Mouse (Mus musculus): ENCODE measurements around the gene Gpr31b. TPM values are rescaled to one million over a fixed set of nuclear protein-coding genes. Genes with fewer than 3 reads are reported as not detected.
A peak's percentile ranks its signal among the peaks of the same experiment; 100 is the strongest.
"Not testable (repeated sequence)": the region's sequence is repeated elsewhere in the genome, so short reads cannot be mapped to it uniquely, and the experiment has no call there.

Gene Gpr31b
- polyA plus RNA-seq, 1 experiment from 2014 or later, result not detected

- Histone ChIP-seq H3K9ac (no peak overlapping the region), H3K4me1 (peaks cover 33% of the 10 kb centered on the region), H3K4me2 (no peak overlapping the region), H3K36me3 (peaks cover 45% of the 10 kb centered on the region), H3K4me3 (no peak overlapping the region), H3K9me3 (replicated peaks) (no peaks in the 10 kb centered on the region), H3K27me3 (replicated peaks) (no peaks in the 10 kb centered on the region), H3K27ac (no peak overlapping the region)
- ATAC-seq, result no peak
- WGBS (ENCODE audit: insufficient replicate concordance), result 28% methylated on average over 3 of the region's 3 CpGs
Observed at GRCm38 (mm10) chr17:13009887-13010286, 42.2 kb downstream of the Gpr31b start.

- no peaks in the 10 kb centered on the region for H3K9me3 ChIP-seq (replicated peaks)
- H3K9ac ChIP-seq, result peak overlapping the region; percentile 89
- ATAC-seq, result no peak
- H3K36me3 ChIP-seq, result peaks cover 32% of the 10 kb centered on the region
- H3K27me3 ChIP-seq (replicated peaks), result no peaks in the 10 kb centered on the region
- WGBS (ENCODE audit: insufficient replicate concordance), result 3% methylated on average over 10 of the region's 10 CpGs
- H3K4me3 ChIP-seq, result peak overlapping the region; percentile 88
- peak overlapping the region; percentile 93 for H3K4me2 ChIP-seq
- H3K27ac ChIP-seq, result peak overlapping the region; percentile 94
- peaks cover 33% of the 10 kb centered on the region for H3K4me1 ChIP-seq
Observed at GRCm38 (mm10) chr17:13008528-13008927, 43.6 kb downstream of the Gpr31b start.

DNA sequence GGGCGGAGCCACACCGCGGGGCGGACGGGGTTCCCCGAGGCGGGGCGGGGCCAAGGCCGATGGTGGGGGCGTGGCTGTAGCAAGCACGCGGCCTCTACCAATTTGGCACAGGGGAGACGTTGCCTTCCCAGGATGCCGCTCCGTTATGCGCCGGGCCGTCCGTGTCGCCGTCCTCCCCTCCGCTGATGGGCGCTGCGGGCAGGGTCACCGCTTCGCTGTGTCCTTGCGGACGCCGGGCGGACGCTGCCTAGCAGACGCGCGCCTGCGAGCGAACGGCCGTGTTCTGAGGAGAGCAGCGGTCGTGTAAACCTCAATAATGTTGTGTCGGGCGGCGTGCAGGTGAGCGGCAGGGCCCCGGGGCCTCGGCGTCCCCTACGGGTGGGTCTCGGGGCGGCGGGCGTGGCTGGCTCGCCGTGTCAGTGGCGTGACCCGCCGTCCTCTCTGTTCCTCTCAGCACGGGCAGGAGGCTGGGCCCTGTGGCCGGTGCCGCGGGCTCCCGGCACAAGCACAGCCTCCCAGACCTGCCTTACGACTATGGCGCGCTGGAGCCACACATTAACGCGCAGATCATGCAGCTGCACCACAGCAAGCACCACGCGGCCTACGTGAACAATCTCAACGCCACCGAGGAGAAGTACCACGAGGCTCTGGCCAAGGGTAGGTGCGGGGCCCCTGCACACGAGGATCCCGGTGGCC is 44.2 kb downstream of the Gpr31b start:
- Histone ChIP-seq H3K4me2 (peak overlapping the region; percentile 93), H3K9ac (peak overlapping the region; percentile 89), H3K27me3 (replicated peaks) (no peaks in the 10 kb centered on the region), H3K4me1 (peaks cover 33% of the 10 kb centered on the region), H3K4me3 (peak overlapping the region; percentile 88), H3K36me3 (peaks cover 25% of the 10 kb centered on the region), H3K9me3 (replicated peaks) (no peaks in the 10 kb centered on the region), H3K27ac (peak overlapping the region; percentile 94)
- under 1% methylated on average over 73 of the region's 76 CpGs for WGBS (ENCODE audit: insufficient replicate concordance)
- ATAC-seq, result peak; percentile 98

GRCm38 (mm10) chr17:13006984-13007383 is 45.1 kb downstream of the Gpr31b start:
- H3K9ac ChIP-seq, result peak overlapping the region; percentile 63; the same call in 1 of the 2 replicates
- no peak for ATAC-seq
- no peaks in the 10 kb centered on the region for H3K27me3 ChIP-seq (replicated peaks)
- WGBS (ENCODE audit: insufficient replicate concordance), result 53% methylated on average over 5 of the region's 5 CpGs
- peaks cover 33% of the 10 kb centered on the region for H3K4me1 ChIP-seq
- peak overlapping the region; percentile 88 for H3K4me3 ChIP-seq
- peak overlapping the region; percentile 93 for H3K4me2 ChIP-seq
- no peaks in the 10 kb centered on the region for H3K9me3 ChIP-seq (replicated peaks)
- H3K36me3 ChIP-seq, result peaks cover 16% of the 10 kb centered on the region
- H3K27ac ChIP-seq, result peak overlapping the region; percentile 41; the same call in 1 of the 2 replicates

- not testable (repeated sequence) for H3K9me3 ChIP-seq (replicated peaks); H3K27me3 ChIP-seq (replicated peaks); ATAC-seq
- H3K4me2 ChIP-seq, result peak within 1 kb of the TSS; percentile 93
- peaks cover 13% of the 10 kb centered on the region for H3K36me3 ChIP-seq
- peak within 1 kb of the TSS; percentile 89; the same call in 1 of the 2 replicates for H3K9ac ChIP-seq
- peak within 1 kb of the TSS; percentile 88 for H3K4me3 ChIP-seq
- peaks cover 33% of the 10 kb centered on the region for H3K4me1 ChIP-seq
- WGBS (ENCODE audit: insufficient replicate concordance), result 92% methylated on average over 2 of the region's 2 CpGs
- peak within 1 kb of the TSS; percentile 94 for H3K27ac ChIP-seq
Observed at GRCm38 (mm10) chr17:13006546-13006945, 45.5 kb downstream of the Gpr31b start, which contains the start of gene Sod2. Gene Sod2, plus strand, starts transcription at chr17:13006846.

GRCm38 (mm10) chr17:13004436-13004835 is 47.7 kb downstream of the Gpr31b start:
- H3K4me1 ChIP-seq, result peaks cover 24% of the 10 kb centered on the region
- not testable (repeated sequence) for H3K36me3 ChIP-seq; ATAC-seq; H3K4me2 ChIP-seq; H3K9me3 ChIP-seq (replicated peaks); H3K27ac ChIP-seq; H3K9ac ChIP-seq; H3K4me3 ChIP-seq; H3K27me3 ChIP-seq (replicated peaks)
- WGBS (ENCODE audit: insufficient replicate concordance), result 73% methylated on average over 2 of the region's 2 CpGs

DNA sequence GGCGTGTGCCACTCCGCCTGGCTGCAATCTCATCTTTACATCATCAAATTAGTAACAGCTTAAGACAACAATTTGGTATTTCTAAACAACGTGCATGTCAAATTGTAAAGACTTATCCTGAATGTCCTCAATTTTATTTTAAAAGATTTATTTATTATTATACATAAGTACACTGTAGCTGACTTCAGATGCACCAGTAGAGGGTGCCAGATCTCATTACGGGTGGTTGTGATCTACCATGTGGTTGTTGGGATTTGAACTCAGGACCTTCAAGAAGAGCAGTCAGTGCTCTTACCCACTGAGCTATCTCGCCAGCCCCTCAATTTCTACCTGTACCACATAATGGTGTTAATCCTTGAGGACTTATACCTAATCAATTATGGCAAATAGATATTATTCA is 49.9 kb downstream of the Gpr31b start:
- not testable (repeated sequence) for H3K27me3 ChIP-seq (replicated peaks); H3K27ac ChIP-seq; H3K4me3 ChIP-seq; H3K9ac ChIP-seq; H3K9me3 ChIP-seq (replicated peaks); H3K4me2 ChIP-seq; H3K36me3 ChIP-seq; ATAC-seq
- 84% methylated on average over 5 of the region's 5 CpGs for WGBS (ENCODE audit: insufficient replicate concordance)
- H3K4me1 ChIP-seq, result peaks cover 10% of the 10 kb centered on the region

Other genes starting within 250 kb of the Gpr31b start
- gene Mas1, start 184.2 kb downstream of the Gpr31b start, polyA plus RNA-seq (2016; fragmentation: Nextera tagmentation; extraction: Ambion mirVana), result 0.12 and 0.44 TPM in 2 replicates
- not detected in 2 replicates for gene Mrgprh, start 176.3 kb downstream of the Gpr31b start, polyA plus RNA-seq (2016; fragmentation: Nextera tagmentation; extraction: Ambion mirVana)
- 0.72 and 1.5 TPM in 2 replicates for gene Pnldc1, start 142.1 kb downstream of the Gpr31b start, polyA plus RNA-seq (2016; fragmentation: Nextera tagmentation; extraction: Ambion mirVana)
- 404 and 413 TPM in 2 replicates for gene Tcp1, start 136.6 kb downstream of the Gpr31b start, polyA plus RNA-seq (2016; fragmentation: Nextera tagmentation; extraction: Ambion mirVana)
- gene Mrpl18, start 136.0 kb downstream of the Gpr31b start, polyA plus RNA-seq (2016; fragmentation: Nextera tagmentation; extraction: Ambion mirVana), result 189 and 194 TPM in 2 replicates
- 1.2 and 1.4 TPM in 2 replicates for gene Acat3, start 111.7 kb downstream of the Gpr31b start, polyA plus RNA-seq (2016; fragmentation: Nextera tagmentation; extraction: Ambion mirVana)
- gene Acat2, start 91.5 kb downstream of the Gpr31b start, polyA plus RNA-seq (2016; fragmentation: Nextera tagmentation; extraction: Ambion mirVana), result 99.2 and 103 TPM in 2 replicates
- 60.6 and 64.4 TPM in 2 replicates for gene Wtap, start 58.1 kb downstream of the Gpr31b start, polyA plus RNA-seq (2016; fragmentation: Nextera tagmentation; extraction: Ambion mirVana)
- gene Sod2, start 45.5 kb downstream of the Gpr31b start, polyA plus RNA-seq (2016; fragmentation: Nextera tagmentation; extraction: Ambion mirVana), result 162 TPM in 2 replicates
- gene Tcp10b, start 8.8 kb upstream of the Gpr31b start, polyA plus RNA-seq (2016; fragmentation: Nextera tagmentation; extraction: Ambion mirVana), result 0.10 TPM in 1 of 2 replicates, not detected in the other
- not detected in 2 replicates for gene Unc93a, start 79.5 kb upstream of the Gpr31b start, polyA plus RNA-seq (2016; fragmentation: Nextera tagmentation; extraction: Ambion mirVana)
- gene Smok2a, start 168.9 kb upstream of the Gpr31b start, polyA plus RNA-seq (2016; fragmentation: Nextera tagmentation; extraction: Ambion mirVana), result not detected in 2 replicates
- gene Smok2b, start 178.0 kb upstream of the Gpr31b start, polyA plus RNA-seq (2016; fragmentation: Nextera tagmentation; extraction: Ambion mirVana), result not detected in 2 replicates

All from liver, embryonic 12.5 days (tissue).